ENCODE assay signal across 12 mouse cellular contexts in genomic region chr5:125523361-125523760, GRCm38 (mm10). TPM values are rescaled to one million over a fixed set of nuclear protein-coding genes. Genes with fewer than 3 reads are reported as not detected.
"Had no signal": no experiment of that assay in that cellular context is flagged by ENCODE, and none has a peak within 500 bp of the region (broad histone marks: within the 10 kb centered on the region; RNA-seq: fewer than 3 reads in every experiment).

No protein-coding gene starts in this region.

- H3K4me2 ChIP-seq: limb, embryonic 15.5 days; midbrain, embryonic 13.5 days had no signal

- ATAC-seq: midbrain, embryonic 13.5 days had no signal

- H3K9me3 ChIP-seq: limb, embryonic 15.5 days had no signal

- H3K27ac ChIP-seq: left cerebral cortex, adult 2 months; limb, embryonic 15.5 days; liver, embryonic 14.5 days; midbrain, embryonic 13.5 days had no signal

- DNase-seq: kidney, adult 8-10 months; kidney, postnatal 25 days; lung, adult 18-20 months; right cerebral cortex, adult 18-20 months; right cerebral cortex, postnatal 25 days; thymus, adult 18-20 months; thymus, postnatal 25 days had no signal

- H3K4me3 ChIP-seq: left cerebral cortex, adult 2 months; limb, embryonic 15.5 days; midbrain, embryonic 13.5 days had no signal

- H3K4me1 ChIP-seq: midbrain, embryonic 13.5 days had no signal

- H3K36me3 ChIP-seq: limb, embryonic 15.5 days had no signal

- H3K9ac ChIP-seq: limb, embryonic 15.5 days; liver, embryonic 14.5 days; midbrain, embryonic 13.5 days had no signal

RNA-seq across cellular contexts. Expression of gene Tmem132b, which starts 8.2 kb away (rescaled TPM):
- polyA plus RNA-seq: liver, embryonic 14.5 days; lung, embryonic 16.5 days had no signal
